In genomic region chr1:54841788-54842187, GRCm38 (mm10) we compare ENCODE assay signal across 12 mouse cellular contexts.
DNase-seq lines count a peak whose midpoint lies in the region; ATAC-seq and TF ChIP-seq lines count a peak whose summit lies in the region.
"Had no signal": no experiment of that assay in that cellular context is flagged by ENCODE, and none has a peak within 500 bp of the region (broad histone marks: within the 10 kb centered on the region; RNA-seq: fewer than 3 reads in every experiment).

No protein-coding gene starts in this region.

- DNase-seq in lung, postnatal 0 days (ENCODE audit: low spot score): peak; percentile 36
- no peak for DNase-seq in lung, adult 18-20 months
- peak; percentile 82 to 86 for DNase-seq in natural killer cell, adult 2 months (ENCODE audit: low spot score in 2 of 2)
- peak; percentile 69 to 82 for DNase-seq in thymus, postnatal 36 days
- DNase-seq in adrenal gland, adult 18-20 months (ENCODE audit: low spot score in 2 of 2): no peak
- no peak for DNase-seq in hindbrain, embryonic 10.5 days (ENCODE audit: low spot score)
- no peak for DNase-seq in gastrocnemius, adult 8-10 months (ENCODE audit: low spot score in 2 of 2)
- DNase-seq: adrenal gland, adult 8-10 months; gastrocnemius, adult 2 months had no signal

- no peak for ATAC-seq in lung, postnatal 0 days
- peak; percentile 82 for ATAC-seq in common myeloid progenitor, adult 5-6 weeks (replicated peaks; ENCODE audit: low read depth, poor library complexity, severe bottlenecking)

- no peak for TF ChIP-seq CTCF in lung, postnatal 0 days (IDR thresholded peaks at IDR 0.05)

- no peaks in the 10 kb centered on the region for H3K27me3 ChIP-seq in lung, postnatal 0 days (replicated peaks; ENCODE audit: insufficient read depth, low read length)
- H3K27me3 ChIP-seq in hindbrain, embryonic 10.5 days (ENCODE audit: insufficient read depth, poor library complexity, severe bottlenecking): no peaks in the 10 kb centered on the region
- H3K27me3 ChIP-seq: hindbrain, embryonic 12.5 days had no signal

- TF ChIP-seq EP300 in lung, postnatal 0 days (IDR thresholded peaks at IDR 0.05): no peak

- H3K9me3 ChIP-seq in lung, postnatal 0 days (ENCODE audit: low read length): no peaks in the 10 kb centered on the region
- H3K9me3 ChIP-seq in hindbrain, embryonic 10.5 days: no peaks in the 10 kb centered on the region
- H3K9me3 ChIP-seq: hindbrain, embryonic 12.5 days had no signal

- 47% methylated on average over 5 of the region's 5 CpGs for WGBS in lung, postnatal 0 days
- 60% methylated on average over 5 of the region's 5 CpGs for WGBS in hindbrain, embryonic 10.5 days

- peaks cover 8% of the 10 kb centered on the region; the same call in 1 of the 2 replicates for H3K4me1 ChIP-seq in lung, postnatal 0 days (ENCODE audit: insufficient read depth, low read depth, low read length)
- 0 out of 2 replicates have a peak, but pooled peaks cover 2% of the 10 kb centered on the region for H3K4me1 ChIP-seq in hindbrain, embryonic 10.5 days (replicated peaks)
- H3K4me1 ChIP-seq: hindbrain, embryonic 12.5 days had no signal

- no peak overlapping the region for H3K4me3 ChIP-seq in lung, postnatal 0 days (ENCODE audit: low read depth, low read length)
- no peak overlapping the region for H3K4me3 ChIP-seq in hindbrain, embryonic 10.5 days
- H3K4me3 ChIP-seq: gastrocnemius, adult 2 months; hindbrain, embryonic 12.5 days had no signal

- H3K36me3 ChIP-seq in lung, postnatal 0 days (ENCODE audit: insufficient read depth, low read length): no peaks in the 10 kb centered on the region
- no peaks in the 10 kb centered on the region for H3K36me3 ChIP-seq in hindbrain, embryonic 10.5 days
- H3K36me3 ChIP-seq: hindbrain, embryonic 12.5 days had no signal

- no peak overlapping the region for H3K27ac ChIP-seq in lung, postnatal 0 days (ENCODE audit: low read length)
- H3K27ac ChIP-seq in hindbrain, embryonic 10.5 days: no peak overlapping the region
- H3K27ac ChIP-seq: gastrocnemius, adult 2 months; hindbrain, embryonic 12.5 days; kidney, postnatal 0 days had no signal

- H3K4me2 ChIP-seq in lung, postnatal 0 days (replicated peaks; ENCODE audit: low read depth, low read length): no peak overlapping the region; the same call in 1 of the 2 replicates
- H3K4me2 ChIP-seq: hindbrain, embryonic 12.5 days had no signal

- H3K9ac ChIP-seq in lung, postnatal 0 days (replicated peaks; ENCODE audit: low read depth): no peak overlapping the region
- H3K9ac ChIP-seq: hindbrain, embryonic 12.5 days had no signal

Comparison
In these comparisons a context has a peak if more than half of its experiments do, and no peak if none do; other contexts are left out.
1. DNase-seq: peak in lung, postnatal 0 days (single experiment), natural killer cell, adult 2 months (2 of 2) and thymus, postnatal 36 days (2 of 2); none in lung, adult 18-20 months (0 of 2), adrenal gland, adult 18-20 months (0 of 2), hindbrain, embryonic 10.5 days (single experiment) and gastrocnemius, adult 8-10 months (0 of 2).